Mouse (Mus musculus) intestine, postnatal 0 days (tissue): Measurements from ENCODE around the gene Nom1. TPM values are rescaled to one million over a fixed set of nuclear protein-coding genes. Genes with fewer than 3 reads are reported as not detected.

Source experiments
- ATAC-seq: fragments of 200-750 bp; cut with Nextera tagmentation; 2 replicates; pipeline ENCODE4 v1.8.0; 2017; ENCODE audit warnings: mild to moderate bottlenecking, moderate TSS enrichment, moderate library complexity
- H3K27ac ChIP-seq: fragments of 300-500 bp; sonication (generic); 2 replicates; pipeline ENCODE4 v1.5.1; 2014; ENCODE audit warnings: mild to moderate bottlenecking, low read depth, low read length, moderate library complexity
- H3K27me3 ChIP-seq: fragments of 300-500 bp; sonication (generic); replicated peaks from 2 replicates; pipeline ENCODE4 v1.6.1; 2014; ENCODE audit warnings: low read length, mixed read lengths; ENCODE audit not compliant: control insufficient read depth, insufficient read depth
- H3K36me3 ChIP-seq: fragments of 300-500 bp; sonication (generic); 2 replicates; pipeline ENCODE4 v1.6.1; 2014; ENCODE audit warnings: mild to moderate bottlenecking, moderate library complexity; ENCODE audit not compliant: control insufficient read depth, insufficient read depth
- H3K4me1 ChIP-seq: fragments of 300-500 bp; sonication (generic); replicated peaks from 2 replicates; pipeline ENCODE4 v1.6.1; 2014; ENCODE audit warnings: antibody characterized with exemption, low read length, mixed read lengths; ENCODE audit not compliant: control insufficient read depth, insufficient read depth
- H3K4me2 ChIP-seq: fragments of 300-500 bp; sonication (generic); replicated peaks from 2 replicates; pipeline ENCODE4 v1.6.1; 2014; ENCODE audit warnings: low read depth, mild to moderate bottlenecking, moderate library complexity
- H3K4me3 ChIP-seq: fragments of 300-500 bp; sonication (generic); 2 replicates; pipeline ENCODE4 v1.5.1; 2014; ENCODE audit warnings: low read depth, low read length
- H3K9ac ChIP-seq: fragments of 300-500 bp; sonication (generic); 2 replicates; pipeline ENCODE4 v1.6.1; 2014; ENCODE audit warnings: mild to moderate bottlenecking, low read depth, low read length
- H3K9me3 ChIP-seq: fragments of 300-500 bp; sonication (generic); 2 replicates; pipeline ENCODE4 v1.6.1; 2016; ENCODE audit warnings: mixed run types; ENCODE audit not compliant: control insufficient read depth
- CTCF ChIP-seq: sonication (generic); IDR thresholded peaks from 2 replicates; pipeline ENCODE4 v1.5.1; 2016; ENCODE audit warnings: low read depth, mild to moderate bottlenecking, control low read depth, antibody characterized with exemption, moderate library complexity
- WGBS: fragments of 180-500 bp; shearing (Covaris S2); extraction: QIAGEN DNeasy Blood & Tissue Kit; methylation state at CpG from one replicate; pipeline ENCODE4 v1.1.7; 2014; 5-methylcytosine and 5-hydroxymethylcytosine counted together
- polyA plus RNA-seq: library from polyadenylated mRNA; unstranded; fragments of >200 nt; fragmentation: Nextera tagmentation; extraction: Ambion mirVana; gene quantifications from 2 replicates; pipeline ENCODE4 v1.2.1, GENCODE M21; 2015

Gene Nom1
- polyA plus RNA-seq, 1 experiment from 2014 or later = 16.0 TPM

GRCm38 (mm10) chr5:29483801-29484200 is 49.3 kb downstream of the Nom1 start:
- ATAC-seq = no peak
- WGBS = 39% methylated on average over 4 of the region's 4 CpGs

GRCm38 (mm10) chr5:29484965-29485940 is 50.8 kb downstream of the Nom1 start:
- peak overlapping the region; percentile 18 for H3K4me2 ChIP-seq

More at GRCm38 (mm10) chr5:29483801-29484200, 49.3 kb downstream of the Nom1 start:
- H3K9ac ChIP-seq = no peak overlapping the region
- no peak overlapping the region for H3K27ac ChIP-seq
- peaks cover 63% of the 10 kb centered on the region for H3K27me3 ChIP-seq
- H3K36me3 ChIP-seq = no peaks in the 10 kb centered on the region
- no peaks in the 10 kb centered on the region for H3K4me1 ChIP-seq
- no peaks in the 10 kb centered on the region for H3K9me3 ChIP-seq
- TF ChIP-seq CTCF = no peak
- H3K4me2 ChIP-seq = no peak overlapping the region
- H3K4me3 ChIP-seq = no peak overlapping the region

GRCm38 (mm10) chr5:29485941-29486320 is 51.5 kb downstream of the Nom1 start:
- ATAC-seq = no peak
- Histone ChIP-seq H3K27me3 (peaks cover 50% of the 10 kb centered on the region), H3K4me3 (0 out of 2 replicates have a peak overlapping the region, but pooled peaks have one; percentile 16), H3K36me3 (no peaks in the 10 kb centered on the region), H3K27ac (no peak overlapping the region), H3K9me3 (no peaks in the 10 kb centered on the region), H3K4me1 (no peaks in the 10 kb centered on the region), H3K9ac (no peak overlapping the region), H3K4me2 (peak overlapping the region; percentile 18)
- TF ChIP-seq CTCF = no peak
- WGBS = 21% methylated on average over 10 of the region's 10 CpGs

More at GRCm38 (mm10) chr5:29484965-29485940, 50.8 kb downstream of the Nom1 start:
- H3K4me1 ChIP-seq = no peaks in the 10 kb centered on the region
- TF ChIP-seq CTCF = no peak
- peaks cover 56% of the 10 kb centered on the region for H3K27me3 ChIP-seq
- 0 out of 2 replicates have a peak overlapping the region, but pooled peaks have one; percentile 16 for H3K4me3 ChIP-seq
- no peaks in the 10 kb centered on the region for H3K9me3 ChIP-seq
- H3K27ac ChIP-seq = no peak overlapping the region
- ATAC-seq = no peak
- H3K9ac ChIP-seq = no peak overlapping the region
- no peaks in the 10 kb centered on the region for H3K36me3 ChIP-seq
- 24% methylated on average over 38 of the region's 38 CpGs for WGBS

- no peak overlapping the region for H3K27ac ChIP-seq
- H3K4me2 ChIP-seq = no peak overlapping the region
- TF ChIP-seq CTCF = no peak
- no peaks in the 10 kb centered on the region for H3K4me1 ChIP-seq
- H3K9ac ChIP-seq = no peak overlapping the region
- H3K27me3 ChIP-seq = peaks cover 45% of the 10 kb centered on the region
- ATAC-seq = no peak
- H3K36me3 ChIP-seq = no peaks in the 10 kb centered on the region
- no peaks in the 10 kb centered on the region for H3K9me3 ChIP-seq
- H3K4me3 ChIP-seq = no peak overlapping the region
- WGBS = 40% methylated on average over 13 of the region's 13 CpGs
Observed at GRCm38 (mm10) chr5:29487321-29487720, 52.9 kb downstream of the Nom1 start.

GRCm38 (mm10) chr5:29507013-29507412 is 72.5 kb downstream of the Nom1 start:
- Histone ChIP-seq H3K9ac (no peak overlapping the region), H3K4me1 (peaks cover 7% of the 10 kb centered on the region; the same call in 1 of the 2 replicates), H3K9me3 (0 out of 2 replicates have a peak, but pooled peaks cover 4% of the 10 kb centered on the region), H3K4me2 (no peak overlapping the region), H3K27ac (no peak overlapping the region), H3K4me3 (no peak overlapping the region), H3K36me3 (no peaks in the 10 kb centered on the region), H3K27me3 (no peaks in the 10 kb centered on the region)
- no peak for ATAC-seq
- no peak for TF ChIP-seq CTCF
- 29% methylated on average over 3 of the region's 3 CpGs for WGBS

Other genes with a start within 250 kb of the Nom1 start
- 4.0 and 4.6 TPM in 2 replicates for gene Rnf32, start 238.7 kb upstream of the Nom1 start, polyA plus RNA-seq
- gene Lmbr1, start 56.3 kb upstream of the Nom1 start, polyA plus RNA-seq = 9.0 and 11.1 TPM in 2 replicates
- 0.65 and 0.78 TPM in 2 replicates for gene Mnx1, start 43.8 kb downstream of the Nom1 start, polyA plus RNA-seq
- gene Ube3c, start 134.6 kb downstream of the Nom1 start, polyA plus RNA-seq = 11.7 and 13.4 TPM in 2 replicates